Mouse (Mus musculus) lung, postnatal 0 days (tissue): ENCODE results near the gene Gm20481.

Experiments used
- CTCF ChIP-seq: IDR thresholded peaks from 2 replicates; pipeline ENCODE4 v1.5.1; 2016; ENCODE audit warnings: antibody characterized with exemption, mild to moderate bottlenecking
- EP300 ChIP-seq: IDR thresholded peaks from 2 replicates; pipeline ENCODE4 v1.6.1; 2016; ENCODE audit warnings: antibody characterized with exemption, mild to moderate bottlenecking, control low read depth

DNA sequence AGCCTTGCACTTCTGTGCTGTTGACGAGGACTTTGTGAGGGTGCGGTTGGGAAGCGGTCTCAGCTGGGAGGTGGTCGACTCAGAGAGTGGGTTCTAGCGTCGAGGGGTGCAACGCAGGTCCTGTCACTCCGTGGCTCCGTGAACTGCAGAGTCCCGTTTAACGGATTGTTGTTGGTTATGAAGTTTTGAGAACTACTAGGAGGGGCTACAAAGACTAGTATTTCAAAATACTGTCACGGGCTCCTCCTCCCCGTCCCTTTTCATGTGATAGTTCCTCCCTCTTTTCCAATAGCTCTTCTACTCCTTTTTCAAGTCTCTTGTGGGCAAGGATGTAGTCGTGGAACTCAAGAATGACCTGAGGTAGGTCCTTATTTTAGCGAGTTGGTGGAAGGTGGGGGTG lies 12.6 kb downstream of the Gm20481 start:
- TF ChIP-seq CTCF, result no peak
- no peak for TF ChIP-seq EP300
